Mouse (Mus musculus): Measurements from ENCODE around the gene Olfr284. TPM values are rescaled to one million over a fixed set of nuclear protein-coding genes. Genes with fewer than 3 reads are reported as not detected.

Olfr284 gene
- not detected in 2 replicates for polyA plus RNA-seq (2015; fragmentation: Nextera tagmentation; extraction: Ambion mirVana)

- Histone ChIP-seq H3K27ac (ENCODE audit: low read length) (no peak within 1 kb of the TSS), H3K9me3 (ENCODE audit: control insufficient read depth, low read length) (no peaks in the 10 kb centered on the region), H3K4me1 (replicated peaks; ENCODE audit: control insufficient read depth, insufficient read depth, low read length) (no peaks in the 10 kb centered on the region), H3K36me3 (ENCODE audit: control insufficient read depth, insufficient read depth, low read length) (no peaks in the 10 kb centered on the region), H3K4me3 (ENCODE audit: low read length) (no peak within 1 kb of the TSS), H3K27me3 (ENCODE audit: control insufficient read depth, insufficient read depth, low read depth, low read length) (no peaks in the 10 kb centered on the region), H3K9ac (ENCODE audit: low read length) (no peak within 1 kb of the TSS), H3K4me2 (ENCODE audit: low read depth, low read length) (no peak within 1 kb of the TSS)
- WGBS = 61% methylated on average over 8 of the region's 8 CpGs
- ATAC-seq (ENCODE audit: low read depth) = no peak
Observed at GRCm38 (mm10) chr15:98340887-98341286, at the start of gene Olfr284. Olfr284 (minus strand) TSS chr15:98340987.

DNA sequence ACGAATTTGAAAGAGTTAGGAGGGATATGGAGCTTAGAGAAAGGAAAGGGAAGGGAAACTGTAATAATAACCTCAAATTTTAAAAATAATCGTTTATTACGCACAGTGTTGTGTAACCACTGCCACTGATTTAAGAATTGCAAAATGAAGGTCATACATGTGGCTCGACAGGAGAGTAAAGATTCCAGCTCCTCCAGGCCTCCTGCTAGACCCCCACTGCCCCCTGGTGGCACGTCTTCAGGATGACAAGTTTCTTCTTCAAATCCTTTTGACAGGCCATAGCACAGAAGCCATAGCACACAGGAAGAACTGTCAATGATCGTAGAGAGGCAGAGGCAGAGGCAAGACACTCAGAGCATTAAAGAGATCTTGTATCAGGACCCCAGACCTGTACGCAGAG lies 49.0 kb upstream of the Olfr284 start:
- peak; percentile 36 for ATAC-seq (ENCODE audit: low read depth)
- Histone ChIP-seq H3K4me3 (ENCODE audit: low read length) (no peak overlapping the region), H3K4me1 (replicated peaks; ENCODE audit: control insufficient read depth, insufficient read depth, low read length) (peaks cover 4% of the 10 kb centered on the region; the same call in 1 of the 2 replicates), H3K27ac (ENCODE audit: low read length) (no peak overlapping the region), H3K9me3 (ENCODE audit: control insufficient read depth, low read length) (no peaks in the 10 kb centered on the region), H3K4me2 (ENCODE audit: low read depth, low read length) (no peak overlapping the region), H3K27me3 (ENCODE audit: control insufficient read depth, insufficient read depth, low read depth, low read length) (no peaks in the 10 kb centered on the region), H3K9ac (ENCODE audit: low read length) (no peak overlapping the region), H3K36me3 (ENCODE audit: control insufficient read depth, insufficient read depth, low read length) (no peaks in the 10 kb centered on the region)
- WGBS = 20% methylated on average over 7 of the region's 7 CpGs

DNA sequence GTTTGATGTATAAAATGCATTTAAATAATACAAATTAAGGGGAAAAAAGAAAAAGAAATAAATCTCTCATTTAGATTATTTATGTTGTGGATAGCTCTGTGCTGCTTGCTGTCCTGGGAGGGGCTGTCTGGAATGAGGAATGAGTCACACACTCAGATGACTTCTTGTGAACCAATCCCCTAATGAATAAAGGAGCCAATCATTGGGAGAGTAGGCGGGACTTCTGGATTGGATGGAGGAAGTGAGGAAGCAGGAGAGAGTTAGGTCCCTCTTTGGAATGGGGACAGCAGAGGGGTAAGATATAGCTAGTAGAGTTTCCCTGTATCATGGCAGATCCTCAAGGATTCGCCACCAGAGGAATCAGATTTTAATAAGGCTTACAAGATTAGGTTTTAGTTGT lies 46.8 kb upstream of the Olfr284 start:
- H3K9ac ChIP-seq (ENCODE audit: low read length) = no peak overlapping the region
- H3K4me3 ChIP-seq (ENCODE audit: low read length) = no peak overlapping the region
- peaks cover 4% of the 10 kb centered on the region; the same call in 1 of the 2 replicates for H3K4me1 ChIP-seq (replicated peaks; ENCODE audit: control insufficient read depth, insufficient read depth, low read length)
- no peaks in the 10 kb centered on the region for H3K9me3 ChIP-seq (ENCODE audit: control insufficient read depth, low read length)
- H3K4me2 ChIP-seq (ENCODE audit: low read depth, low read length) = no peak overlapping the region
- H3K36me3 ChIP-seq (ENCODE audit: control insufficient read depth, insufficient read depth, low read length) = no peaks in the 10 kb centered on the region
- H3K27ac ChIP-seq (ENCODE audit: low read length) = no peak overlapping the region
- H3K27me3 ChIP-seq (ENCODE audit: control insufficient read depth, insufficient read depth, low read depth, low read length) = no peaks in the 10 kb centered on the region
- ATAC-seq (ENCODE audit: low read depth) = no peak
- 75% methylated on average over 2 of the region's 2 CpGs for WGBS

DNA sequence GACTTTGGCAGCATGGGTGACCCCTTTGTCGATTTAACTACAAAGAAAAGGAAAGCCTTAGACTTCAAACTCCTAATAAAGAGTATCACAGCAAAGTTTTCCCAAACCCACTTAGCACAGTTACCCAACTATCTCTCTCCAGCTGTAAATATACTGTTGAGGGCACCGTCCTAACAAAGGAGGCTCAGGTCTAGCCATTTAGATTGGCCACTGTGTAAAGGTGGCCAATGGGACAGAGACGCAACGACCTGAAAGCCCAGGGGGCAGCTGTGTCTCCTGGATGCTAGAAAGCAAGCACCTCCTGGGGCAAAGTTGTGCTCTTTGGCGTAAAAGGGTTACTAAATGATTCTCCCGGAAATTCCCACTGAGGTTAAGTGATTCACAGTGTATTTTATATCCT lies 40.1 kb upstream of the Olfr284 start, which contains the start of gene Olfr283:
Olfr283 (minus strand) TSS at position 101 of the 400 bp plus-strand sequence.
- Histone ChIP-seq H3K4me1 (replicated peaks; ENCODE audit: control insufficient read depth, insufficient read depth, low read length) (no peaks in the 10 kb centered on the region), H3K36me3 (ENCODE audit: control insufficient read depth, insufficient read depth, low read length) (no peaks in the 10 kb centered on the region), H3K27ac (ENCODE audit: low read length) (no peak within 1 kb of the TSS), H3K4me2 (ENCODE audit: low read depth, low read length) (no peak within 1 kb of the TSS), H3K4me3 (ENCODE audit: low read length) (no peak within 1 kb of the TSS), H3K9ac (ENCODE audit: low read length) (no peak within 1 kb of the TSS), H3K27me3 (ENCODE audit: control insufficient read depth, insufficient read depth, low read depth, low read length) (no peaks in the 10 kb centered on the region), H3K9me3 (ENCODE audit: control insufficient read depth, low read length) (no peaks in the 10 kb centered on the region)
- no peak for ATAC-seq (ENCODE audit: low read depth)
- 78% methylated on average over 6 of the region's 6 CpGs for WGBS

DNA sequence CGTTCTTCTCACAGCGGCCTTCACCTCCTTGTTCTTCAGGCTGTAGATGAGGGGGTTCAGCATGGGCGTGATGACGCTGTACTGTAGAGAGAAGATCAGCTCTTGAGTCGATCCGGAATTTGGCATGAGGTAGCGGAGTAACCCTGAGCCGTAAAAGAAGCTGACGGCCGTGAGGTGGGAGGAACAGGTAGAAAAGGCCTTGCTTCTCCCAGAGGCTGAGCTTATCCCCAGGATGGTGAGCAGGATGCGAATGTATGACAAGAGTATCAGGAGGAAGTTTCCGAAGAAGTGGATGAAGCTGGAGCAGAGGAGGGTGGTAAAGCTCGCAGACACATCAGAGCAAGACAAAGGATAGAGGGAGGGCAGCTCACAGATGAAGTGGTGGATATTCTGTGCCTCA lies 37.4 kb upstream of the Olfr284 start:
- no peak overlapping the region for H3K4me3 ChIP-seq (ENCODE audit: low read length)
- no peak overlapping the region for H3K4me2 ChIP-seq (ENCODE audit: low read depth, low read length)
- H3K27me3 ChIP-seq (ENCODE audit: control insufficient read depth, insufficient read depth, low read depth, low read length) = no peaks in the 10 kb centered on the region
- no peaks in the 10 kb centered on the region for H3K4me1 ChIP-seq (replicated peaks; ENCODE audit: control insufficient read depth, insufficient read depth, low read length)
- H3K9ac ChIP-seq (ENCODE audit: low read length) = no peak overlapping the region
- no peak for ATAC-seq (ENCODE audit: low read depth)
- H3K36me3 ChIP-seq (ENCODE audit: control insufficient read depth, insufficient read depth, low read length) = no peaks in the 10 kb centered on the region
- no peaks in the 10 kb centered on the region for H3K9me3 ChIP-seq (ENCODE audit: control insufficient read depth, low read length)
- WGBS = 87% methylated on average over 13 of the region's 13 CpGs
- H3K27ac ChIP-seq (ENCODE audit: low read length) = no peak overlapping the region

DNA sequence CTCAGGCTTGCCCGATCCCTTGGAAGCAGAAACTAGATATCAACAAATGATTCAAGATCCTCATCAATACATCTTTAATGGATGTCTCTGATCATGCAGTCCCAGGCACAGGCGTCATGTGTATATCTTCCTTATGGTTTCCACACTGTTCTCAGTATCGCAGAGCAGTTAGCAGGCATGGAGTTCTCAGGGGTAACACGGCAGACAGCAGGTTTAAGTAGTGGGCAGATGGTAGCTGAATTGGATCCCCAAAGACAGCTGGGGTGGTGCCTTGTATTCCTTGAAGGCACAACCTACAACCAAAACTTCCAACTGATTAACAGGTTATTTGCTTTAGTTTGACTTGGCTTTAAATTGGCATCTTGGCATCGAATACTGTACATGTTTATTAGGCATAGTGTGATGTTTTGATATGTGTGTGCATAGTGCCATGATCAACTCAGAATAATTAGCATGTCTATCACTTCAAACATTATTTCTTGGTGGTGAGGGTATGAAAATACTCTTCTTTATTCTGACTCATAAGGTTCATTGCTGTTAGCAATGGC lies 23.5 kb downstream of the Olfr284 start, which contains the start of gene Olfr285:
Olfr285 (minus strand) TSS at position 177 of the 548 bp plus-strand sequence.
- Histone ChIP-seq H3K27me3 (ENCODE audit: control insufficient read depth, insufficient read depth, low read depth, low read length) (no peaks in the 10 kb centered on the region), H3K4me2 (ENCODE audit: low read depth, low read length) (no peak within 1 kb of the TSS), H3K4me3 (ENCODE audit: low read length) (no peak within 1 kb of the TSS), H3K27ac (ENCODE audit: low read length) (no peak within 1 kb of the TSS), H3K4me1 (replicated peaks; ENCODE audit: control insufficient read depth, insufficient read depth, low read length) (no peaks in the 10 kb centered on the region), H3K9ac (ENCODE audit: low read length) (no peak within 1 kb of the TSS), H3K36me3 (ENCODE audit: control insufficient read depth, insufficient read depth, low read length) (no peaks in the 10 kb centered on the region), H3K9me3 (ENCODE audit: control insufficient read depth, low read length) (no peaks in the 10 kb centered on the region)
- no peak for ATAC-seq (ENCODE audit: low read depth)
- WGBS = 83% methylated on average over 5 of the region's 5 CpGs

- Histone ChIP-seq H3K27ac (ENCODE audit: low read length) (no peak overlapping the region), H3K9ac (ENCODE audit: low read length) (no peak overlapping the region), H3K9me3 (ENCODE audit: control insufficient read depth, low read length) (no peaks in the 10 kb centered on the region), H3K4me1 (replicated peaks; ENCODE audit: control insufficient read depth, insufficient read depth, low read length) (no peaks in the 10 kb centered on the region), H3K36me3 (ENCODE audit: control insufficient read depth, insufficient read depth, low read length) (no peaks in the 10 kb centered on the region), H3K27me3 (ENCODE audit: control insufficient read depth, insufficient read depth, low read depth, low read length) (no peaks in the 10 kb centered on the region), H3K4me2 (ENCODE audit: low read depth, low read length) (no peak overlapping the region), H3K4me3 (ENCODE audit: low read length) (no peak overlapping the region)
- ATAC-seq (ENCODE audit: low read depth) = no peak
- WGBS = 38% methylated on average over 6 of the region's 6 CpGs
Observed at GRCm38 (mm10) chr15:98315703-98316102, 25.1 kb downstream of the Olfr284 start.

DNA sequence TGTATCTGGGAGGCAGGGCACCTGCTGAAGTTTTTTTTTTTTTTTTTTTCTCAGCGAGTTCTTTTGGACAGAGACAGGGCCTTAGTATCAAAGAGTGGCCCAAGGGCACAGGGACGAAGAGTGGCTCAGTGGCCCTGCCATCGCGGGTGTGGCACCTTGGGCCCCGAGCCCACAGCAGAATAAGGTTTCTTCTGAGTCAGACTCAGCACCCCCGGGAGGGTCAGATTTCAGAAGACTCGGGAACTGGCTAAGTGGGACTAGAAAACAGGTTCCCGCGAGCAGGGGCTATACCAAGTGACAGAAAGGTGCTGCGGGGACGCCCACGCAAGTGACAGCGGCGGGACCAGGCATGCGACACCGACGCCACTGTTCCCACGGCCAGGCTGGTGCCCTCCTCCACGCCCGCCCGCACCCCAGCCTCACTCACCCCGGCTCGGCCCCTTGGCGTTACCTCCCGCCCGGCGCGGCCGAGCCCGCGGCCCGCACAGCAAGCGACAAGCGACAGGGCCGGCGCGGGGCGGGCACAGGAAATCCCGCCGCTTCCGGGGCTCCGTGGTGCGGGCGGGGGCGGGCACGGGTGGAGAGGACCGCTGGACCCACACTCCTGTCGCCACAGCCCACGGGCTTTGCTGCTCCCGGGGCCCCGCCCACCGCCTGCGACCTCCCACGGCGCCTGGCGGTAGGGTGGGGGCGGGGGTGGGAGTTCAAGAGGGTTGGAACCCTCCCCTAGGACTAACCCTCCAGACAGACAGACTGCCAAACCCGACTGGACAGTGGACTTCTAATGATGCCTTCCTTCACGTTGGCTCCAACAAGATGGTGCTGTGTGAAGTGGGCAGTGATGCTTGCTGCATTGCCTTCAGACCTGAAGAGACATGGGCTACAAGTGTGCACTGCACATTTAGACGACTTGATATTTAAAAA lies 44.9 kb downstream of the Olfr284 start, which contains the start of gene Zfp641:
Zfp641 (minus strand) TSS at position 534 of the 924 bp plus-strand sequence.
- H3K9ac ChIP-seq (ENCODE audit: low read length) = peak within 1 kb of the TSS; percentile 75
- H3K9me3 ChIP-seq (ENCODE audit: control insufficient read depth, low read length) = no peaks in the 10 kb centered on the region
- 1% methylated on average over 57 of the region's 60 CpGs for WGBS
- H3K4me3 ChIP-seq (ENCODE audit: low read length) = peak within 1 kb of the TSS; percentile 64
- no peak within 1 kb of the TSS for H3K27ac ChIP-seq (ENCODE audit: low read length)
- H3K27me3 ChIP-seq (ENCODE audit: control insufficient read depth, insufficient read depth, low read depth, low read length) = no peaks in the 10 kb centered on the region; the same call in 1 of the 2 replicates
- H3K4me1 ChIP-seq (replicated peaks; ENCODE audit: control insufficient read depth, insufficient read depth, low read length) = 0 out of 2 replicates have a peak, but pooled peaks cover 3% of the 10 kb centered on the region
- peak within 1 kb of the TSS; percentile 87 for H3K4me2 ChIP-seq (ENCODE audit: low read depth, low read length)
- peak; percentile 68 for ATAC-seq (ENCODE audit: low read depth)
- no peaks in the 10 kb centered on the region for H3K36me3 ChIP-seq (ENCODE audit: control insufficient read depth, insufficient read depth, low read length)

GRCm38 (mm10) chr15:98293651-98294050 lies 47.1 kb downstream of the Olfr284 start:
- 82% methylated on average over 8 of the region's 8 CpGs for WGBS

More at GRCm38 (mm10) chr15:98293651-98294050, 47.1 kb downstream of the Olfr284 start:
- no peak overlapping the region for H3K9ac ChIP-seq (ENCODE audit: low read length)
- no peaks in the 10 kb centered on the region for H3K9me3 ChIP-seq (ENCODE audit: control insufficient read depth, low read length)
- H3K36me3 ChIP-seq (ENCODE audit: control insufficient read depth, insufficient read depth, low read length) = no peaks in the 10 kb centered on the region
- no peak overlapping the region for H3K27ac ChIP-seq (ENCODE audit: low read length)
- H3K27me3 ChIP-seq (ENCODE audit: control insufficient read depth, insufficient read depth, low read depth, low read length) = no peaks in the 10 kb centered on the region; the same call in 1 of the 2 replicates
- 0 out of 2 replicates have a peak, but pooled peaks cover 3% of the 10 kb centered on the region for H3K4me1 ChIP-seq (replicated peaks; ENCODE audit: control insufficient read depth, insufficient read depth, low read length)
- ATAC-seq (ENCODE audit: low read depth) = no peak
- H3K4me3 ChIP-seq (ENCODE audit: low read length) = no peak overlapping the region
- H3K4me2 ChIP-seq (ENCODE audit: low read depth, low read length) = no peak overlapping the region

Data from lung, embryonic 16.5 days (tissue).